Mouse (Mus musculus) heart, adult 2 months (tissue): ENCODE measurements at regions not wholly inside any gene's neighbourhood (a gene's known extent, or its start where the extent isn't known, plus 50 kb on each side); places are given as distances from the start of the nearest gene placed in this dataset.

Experiments
- CTCF ChIP-seq: fragments of 200-600 bp; IDR thresholded peaks from 2 replicates; pipeline ENCODE4 v1.8.1; 2022; ENCODE audit warnings: antibody characterized with exemption, mild to moderate bottlenecking, moderate library complexity
- EP300 ChIP-seq: fragments of 200-500 bp; IDR thresholded peaks from 2 replicates; pipeline ENCODE4 v1.6.1; 2011; ENCODE audit warnings: low read depth, low read length, control low read depth; ENCODE audit not compliant: insufficient read depth

DNA sequence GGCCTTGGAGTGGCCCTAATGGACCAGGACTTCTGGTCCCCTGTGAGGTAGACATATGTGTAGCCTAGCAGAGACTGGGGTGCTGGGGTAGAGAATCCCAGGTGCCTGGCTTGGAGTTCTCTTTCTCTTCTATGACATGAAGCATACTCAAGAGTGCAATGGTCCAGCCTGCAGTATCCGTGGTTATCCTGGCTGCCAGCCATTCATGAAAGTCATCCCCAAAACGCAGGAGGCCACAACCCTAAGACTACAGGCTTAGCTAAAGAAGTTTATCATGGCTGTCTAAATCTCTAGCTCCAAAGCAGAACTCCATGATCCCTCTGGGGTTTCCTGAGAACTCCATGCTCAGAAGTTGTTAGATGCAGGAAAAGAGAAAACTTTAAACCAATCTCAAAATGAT lies 117.0 kb downstream of the Chic2 start:
- TF ChIP-seq CTCF (no peak), EP300 (no peak)
